20 mouse cellular contexts compared by ENCODE assay signal in genomic region chr14:72576283-72576682, GRCm38 (mm10).
DNase-seq lines count a peak whose midpoint lies in the region; ATAC-seq and TF ChIP-seq lines count a peak whose summit lies in the region.
"Had no signal": no experiment of that assay in that cellular context is flagged by ENCODE, and none has a peak within 500 bp of the region (broad histone marks: within the 10 kb centered on the region; RNA-seq: fewer than 3 reads in every experiment).

No protein-coding gene starts in this region.

- H3K4me2 ChIP-seq in intestine, postnatal 0 days (replicated peaks; ENCODE audit: low read depth): no peak overlapping the region
- no peak overlapping the region for H3K4me2 ChIP-seq in intestine, embryonic 15.5 days (replicated peaks)
- no peak overlapping the region for H3K4me2 ChIP-seq in lung, embryonic 14.5 days
- H3K4me2 ChIP-seq: embryonic facial prominence, embryonic 12.5 days; forebrain, embryonic 13.5 days; heart, embryonic 13.5 days; hindbrain, embryonic 14.5 days; limb, embryonic 12.5 days; liver, embryonic 15.5 days had no signal

- no peak overlapping the region for H3K27ac ChIP-seq in intestine, postnatal 0 days (ENCODE audit: low read depth, low read length)
- H3K27ac ChIP-seq in intestine, embryonic 15.5 days: no peak overlapping the region
- H3K27ac ChIP-seq in lung, embryonic 14.5 days (ENCODE audit: low read depth): no peak overlapping the region
- H3K27ac ChIP-seq in cortical plate, adult 2 months (ENCODE audit: insufficient read depth, low read length): no peak overlapping the region
- H3K27ac ChIP-seq: embryonic facial prominence, embryonic 12.5 days; forebrain, embryonic 13.5 days; heart, embryonic 13.5 days; hindbrain, embryonic 14.5 days; limb, embryonic 12.5 days; liver, embryonic 15.5 days had no signal

- H3K4me3 ChIP-seq in intestine, postnatal 0 days (ENCODE audit: low read depth, low read length): no peak overlapping the region
- no peak overlapping the region for H3K4me3 ChIP-seq in intestine, embryonic 15.5 days (replicated peaks)
- H3K4me3 ChIP-seq in lung, embryonic 14.5 days (ENCODE audit: low read depth, low read length): no peak overlapping the region
- H3K4me3 ChIP-seq in cortical plate, adult 2 months (ENCODE audit: insufficient read depth, low read length): no peak overlapping the region
- H3K4me3 ChIP-seq: embryonic facial prominence, embryonic 12.5 days; erythroblast, embryonic 14.5 days; forebrain, embryonic 13.5 days; heart, embryonic 13.5 days; limb, embryonic 12.5 days; liver, embryonic 15.5 days had no signal

- WGBS in intestine, postnatal 0 days: 93% methylated on average over 3 of the region's 3 CpGs
- WGBS in intestine, embryonic 15.5 days: 92% methylated on average over 3 of the region's 3 CpGs
- 89% methylated on average over 3 of the region's 3 CpGs for WGBS in lung, embryonic 14.5 days

- H3K9ac ChIP-seq in intestine, postnatal 0 days (ENCODE audit: low read depth, low read length): no peak overlapping the region
- no peak overlapping the region for H3K9ac ChIP-seq in intestine, embryonic 15.5 days
- no peak overlapping the region for H3K9ac ChIP-seq in lung, embryonic 14.5 days
- H3K9ac ChIP-seq: embryonic facial prominence, embryonic 12.5 days; forebrain, embryonic 13.5 days; heart, embryonic 13.5 days; hindbrain, embryonic 14.5 days; limb, embryonic 12.5 days; liver, embryonic 15.5 days had no signal

- H3K36me3 ChIP-seq in intestine, postnatal 0 days (ENCODE audit: control insufficient read depth, insufficient read depth): peaks cover 45% of the 10 kb centered on the region
- peaks cover 6% of the 10 kb centered on the region; the same call in 1 of the 2 replicates for H3K36me3 ChIP-seq in intestine, embryonic 15.5 days
- peaks cover 41% of the 10 kb centered on the region for H3K36me3 ChIP-seq in lung, embryonic 14.5 days (ENCODE audit: insufficient read depth)

- H3K27me3 ChIP-seq in intestine, postnatal 0 days (replicated peaks; ENCODE audit: control insufficient read depth, insufficient read depth, low read length): no peaks in the 10 kb centered on the region
- no peaks in the 10 kb centered on the region for H3K27me3 ChIP-seq in intestine, embryonic 15.5 days (replicated peaks)
- H3K27me3 ChIP-seq in lung, embryonic 14.5 days (ENCODE audit: insufficient read depth, low read length): no peaks in the 10 kb centered on the region
- H3K27me3 ChIP-seq: embryonic facial prominence, embryonic 12.5 days; forebrain, embryonic 13.5 days; heart, embryonic 13.5 days; limb, embryonic 12.5 days; liver, embryonic 15.5 days had no signal

- TF ChIP-seq POLR2A in cortical plate, adult 2 months (IDR thresholded peaks at IDR 0.05; ENCODE audit: extremely low read depth, insufficient read depth, low read length): no peak

- DNase-seq in lung, embryonic 14.5 days: no peak
- no peak for DNase-seq in lung, postnatal 4 days
- DNase-seq in NIH3T3 (ENCODE audit: low read depth): peak; percentile 16
- no peak for DNase-seq in left cerebral cortex, adult 11 months (ENCODE audit: low spot score)
- DNase-seq: cerebellum, adult 9-10 months; heart, postnatal 36 days; kidney, adult 11 months; kidney, postnatal 25 days; retina, postnatal 1 day; thymus, postnatal 25 days had no signal

- H3K4me1 ChIP-seq in intestine, postnatal 0 days (replicated peaks; ENCODE audit: control insufficient read depth, insufficient read depth, low read length): no peaks in the 10 kb centered on the region
- H3K4me1 ChIP-seq in intestine, embryonic 15.5 days (replicated peaks): no peaks in the 10 kb centered on the region
- H3K4me1 ChIP-seq in lung, embryonic 14.5 days (ENCODE audit: insufficient read depth): no peaks in the 10 kb centered on the region
- no peaks in the 10 kb centered on the region for H3K4me1 ChIP-seq in cortical plate, adult 2 months (ENCODE audit: control insufficient read depth, insufficient read depth, low read length)
- H3K4me1 ChIP-seq: embryonic facial prominence, embryonic 12.5 days; forebrain, embryonic 13.5 days; heart, embryonic 13.5 days; limb, embryonic 12.5 days; liver, embryonic 15.5 days had no signal

- ATAC-seq in intestine, postnatal 0 days: no peak
- ATAC-seq in intestine, embryonic 15.5 days: no peak
- no peak for ATAC-seq in lung, embryonic 14.5 days (ENCODE audit: insufficient read depth)
- ATAC-seq: forebrain, embryonic 13.5 days had no signal

- TF ChIP-seq CTCF in intestine, postnatal 0 days (IDR thresholded peaks at IDR 0.05; ENCODE audit: low read depth): peak; percentile 46
- 0 out of 2 replicates have a peak, but pooled peaks have one; percentile 9 for TF ChIP-seq CTCF in lung, embryonic 14.5 days (IDR thresholded peaks at IDR 0.05; ENCODE audit: low read depth)
- TF ChIP-seq CTCF in cortical plate, adult 2 months (IDR thresholded peaks at IDR 0.05; ENCODE audit: extremely low read depth, insufficient read depth, low read length): 0 out of 2 replicates have a peak, but pooled peaks have one; percentile 9

- H3K9me3 ChIP-seq in intestine, postnatal 0 days (ENCODE audit: control insufficient read depth): no peaks in the 10 kb centered on the region
- H3K9me3 ChIP-seq in intestine, embryonic 15.5 days: no peaks in the 10 kb centered on the region
- no peaks in the 10 kb centered on the region for H3K9me3 ChIP-seq in lung, embryonic 14.5 days (ENCODE audit: low read depth, low read length)
- H3K9me3 ChIP-seq: embryonic facial prominence, embryonic 12.5 days; forebrain, embryonic 13.5 days; heart, embryonic 13.5 days; limb, embryonic 12.5 days; liver, embryonic 15.5 days had no signal
